Mouse (Mus musculus) small intestine, adult 2 months (tissue): ENCODE data around the gene Olfr332. TPM values are rescaled to one million over a fixed set of nuclear protein-coding genes. Genes with fewer than 3 reads are reported as not detected.

Source experiments
- H3K27ac ChIP-seq: fragments of 200-500 bp; 2 replicates; pipeline ENCODE4 v1.5.1; 2012; ENCODE audit warnings: low read depth, low read length, control low read depth, inconsistent platforms; ENCODE audit not compliant: insufficient read depth
- H3K27me3 ChIP-seq: fragments of 200-500 bp; 2 replicates; pipeline ENCODE4 v1.6.1; 2012; ENCODE audit warnings: mild to moderate bottlenecking, moderate library complexity, low read length, inconsistent platforms; ENCODE audit not compliant: control insufficient read depth, insufficient read depth
- H3K36me3 ChIP-seq: fragments of 200-500 bp; 2 replicates; pipeline ENCODE4 v1.6.1; 2012; ENCODE audit warnings: mild to moderate bottlenecking, low read length, control low read depth, inconsistent platforms; ENCODE audit not compliant: control insufficient read depth, insufficient read depth
- H3K4me1 ChIP-seq: fragments of 200-500 bp; 2 replicates; pipeline ENCODE4 v1.6.1; 2012; ENCODE audit warnings: low read length, inconsistent platforms, mixed read lengths; ENCODE audit not compliant: control insufficient read depth, insufficient read depth, insufficient read length
- H3K4me3 ChIP-seq: fragments of 200-500 bp; 2 replicates; pipeline ENCODE4 v1.5.1; 2012; ENCODE audit warnings: low read depth, mild to moderate bottlenecking, control low read depth, inconsistent platforms, low read length, moderate library complexity
- CTCF ChIP-seq: fragments of 200-500 bp; IDR thresholded peaks from 2 replicates; pipeline ENCODE4 v1.5.1; 2012; ENCODE audit warnings: low read depth, mild to moderate bottlenecking, control low read depth, inconsistent platforms, low read length, moderate library complexity, mixed read lengths; ENCODE audit not compliant: insufficient replicate concordance, insufficient read length; ENCODE audit errors: extremely low read depth
- POLR2A ChIP-seq: fragments of 200-500 bp; IDR thresholded peaks from 2 replicates; pipeline ENCODE4 v1.6.1; 2012; ENCODE audit warnings: low read depth, mild to moderate bottlenecking, control low read depth, inconsistent platforms, low read length, moderate library complexity
- WGBS: fragments of 180-500 bp; shearing (Covaris S2); methylation state at CpG from one replicate; pipeline ENCODE4 v1.1.7; 2018; 5-methylcytosine and 5-hydroxymethylcytosine counted together
- polyA plus RNA-seq: library from polyadenylated mRNA; depleted of rRNA; stranded (reverse); fragments of >200 nt; gene quantifications from 2 replicates; pipeline ENCODE4 v1.2.3, GENCODE M21; 2012; rRNA removed

The Olfr332 gene
- polyA plus RNA-seq, 1 experiment: not detected

- Histone ChIP-seq H3K4me1 (no peaks in the 10 kb centered on the region), H3K4me3 (no peak within 1 kb of the TSS), H3K36me3 (no peaks in the 10 kb centered on the region), H3K27ac (no peak within 1 kb of the TSS), H3K27me3 (no peaks in the 10 kb centered on the region)
- TF ChIP-seq CTCF (no peak), POLR2A (no peak)
Observed at GRCm38 (mm10) chr11:58462170-58462569, 30.2 kb downstream of the Olfr332 start, which contains the start of gene Olfr30. Gene Olfr30 (minus strand): TSS chr11:58462270.

GRCm38 (mm10) chr11:58453592-58453991 lies 38.8 kb downstream of the Olfr332 start:
- TF ChIP-seq POLR2A: no peak
- no peak for TF ChIP-seq CTCF
- Histone ChIP-seq H3K27ac (no peak overlapping the region), H3K27me3 (no peaks in the 10 kb centered on the region), H3K4me3 (no peak overlapping the region), H3K36me3 (no peaks in the 10 kb centered on the region), H3K4me1 (no peaks in the 10 kb centered on the region)
- WGBS: 60% methylated on average over 4 of the region's 4 CpGs

- H3K27me3 ChIP-seq: no peaks in the 10 kb centered on the region
- no peak for TF ChIP-seq POLR2A
- no peak for TF ChIP-seq CTCF
- no peaks in the 10 kb centered on the region for H3K36me3 ChIP-seq
- H3K27ac ChIP-seq: no peak within 1 kb of the TSS
- no peaks in the 10 kb centered on the region for H3K4me1 ChIP-seq
- WGBS: 97% methylated on average over 9 of the region's 9 CpGs
- H3K4me3 ChIP-seq: no peak within 1 kb of the TSS
Observed at GRCm38 (mm10) chr11:58452759-58453158, 39.6 kb downstream of the Olfr332 start, which contains the start of gene Lypd9. Gene Lypd9 (minus strand): TSS chr11:58452923.

Other genes starting within 250 kb of the Olfr332 start
- gene 4930438A08Rik, start 217.8 kb downstream of the Olfr332 start, polyA plus RNA-seq: 0.28 and 0.71 TPM in 2 replicates
- 14.1 and 15.8 TPM in 2 replicates for gene Zfp692, start 185.5 kb downstream of the Olfr332 start, polyA plus RNA-seq
- 17.5 and 17.8 TPM in 2 replicates for gene Zfp672, start 162.2 kb downstream of the Olfr332 start, polyA plus RNA-seq
- gene Sh3bp5l, start 161.8 kb downstream of the Olfr332 start, polyA plus RNA-seq: 14.9 and 22.7 TPM in 2 replicates
- 1,520 and 2,382 TPM in 2 replicates for gene Lypd8, start 113.5 kb downstream of the Olfr332 start, polyA plus RNA-seq
- 0.63 and 1.0 TPM in 2 replicates for gene 1810065E05Rik, start 71.4 kb downstream of the Olfr332 start, polyA plus RNA-seq
- not detected in 2 replicates for gene Gm12253, start 60.0 kb downstream of the Olfr332 start, polyA plus RNA-seq
- gene Lypd9, start 39.6 kb downstream of the Olfr332 start, polyA plus RNA-seq: not detected in 2 replicates
- gene Olfr30, start 30.3 kb downstream of the Olfr332 start, polyA plus RNA-seq: not detected in 2 replicates
- gene Olfr331, start 10.0 kb upstream of the Olfr332 start, polyA plus RNA-seq: not detected in 2 replicates
- not detected in 2 replicates for gene Olfr330, start 42.3 kb upstream of the Olfr332 start, polyA plus RNA-seq
- gene Olfr329-ps, start 53.9 kb upstream of the Olfr332 start, polyA plus RNA-seq: not detected in 2 replicates
- gene Olfr328, start 63.1 kb upstream of the Olfr332 start, polyA plus RNA-seq: not detected in 2 replicates
- not detected in 2 replicates for gene Olfr224, start 78.0 kb upstream of the Olfr332 start, polyA plus RNA-seq
- gene Olfr325, start 85.2 kb upstream of the Olfr332 start, polyA plus RNA-seq: not detected in 2 replicates
- gene Olfr324, start 102.6 kb upstream of the Olfr332 start, polyA plus RNA-seq: not detected in 2 replicates
- 32.8 and 181 TPM in 2 replicates for gene 2210407C18Rik, start 123.5 kb upstream of the Olfr332 start, polyA plus RNA-seq
- not detected in 2 replicates for gene Olfr323, start 137.9 kb upstream of the Olfr332 start, polyA plus RNA-seq
- 0.05 TPM in 1 of 2 replicates, not detected in the other for gene Trim58, start 147.9 kb upstream of the Olfr332 start, polyA plus RNA-seq
- not detected in 2 replicates for gene Olfr322, start 166.2 kb upstream of the Olfr332 start, polyA plus RNA-seq
- not detected in 2 replicates for gene Olfr320, start 188.5 kb upstream of the Olfr332 start, polyA plus RNA-seq
- not detected in 2 replicates for gene Olfr319, start 206.6 kb upstream of the Olfr332 start, polyA plus RNA-seq
- not detected in 2 replicates for gene Olfr318, start 231.5 kb upstream of the Olfr332 start, polyA plus RNA-seq
- not detected in 2 replicates for gene Olfr317, start 246.7 kb upstream of the Olfr332 start, polyA plus RNA-seq